Mouse (Mus musculus): Measurements from ENCODE around the gene Eml2. TPM values are rescaled to one million over a fixed set of nuclear protein-coding genes. Genes with fewer than 3 reads are reported as not detected.

Eml2 gene
- polyA plus RNA-seq, 1 experiment from 2014 or later, result 17.9 TPM

- ATAC-seq, result no peak
- H3K36me3 ChIP-seq (ENCODE audit: insufficient read depth, low read length), result peaks cover 13% of the 10 kb centered on the region; the same call in 1 of the 2 replicates
These were observed 39.4 kb upstream of the Eml2 start for GRCm38 (mm10) chr7:19136673-19137334.

GRCm38 (mm10) chr7:19137380-19137779 lies 38.8 kb upstream of the Eml2 start:
- Histone ChIP-seq H3K4me1 (ENCODE audit: insufficient read depth, low read depth, low read length) (no peaks in the 10 kb centered on the region), H3K9me3 (ENCODE audit: low read length) (no peaks in the 10 kb centered on the region), H3K27ac (ENCODE audit: low read length) (no peak overlapping the region), H3K27me3 (replicated peaks; ENCODE audit: insufficient read depth, low read length) (no peaks in the 10 kb centered on the region), H3K36me3 (ENCODE audit: insufficient read depth, low read length) (peaks cover 13% of the 10 kb centered on the region; the same call in 1 of the 2 replicates), H3K4me2 (replicated peaks; ENCODE audit: low read depth, low read length) (no peak overlapping the region), H3K4me3 (ENCODE audit: low read depth, low read length) (no peak overlapping the region), H3K9ac (replicated peaks; ENCODE audit: low read depth) (no peak overlapping the region)
- WGBS, result 56% methylated on average over 5 of the region's 5 CpGs
- DNase-seq (ENCODE audit: low spot score) (peak; percentile 37), ATAC-seq (no peak)
- no peak for TF ChIP-seq EP300 (IDR thresholded peaks at IDR 0.05)
- peak; percentile 61 for TF ChIP-seq CTCF (IDR thresholded peaks at IDR 0.05)

More at GRCm38 (mm10) chr7:19136673-19137334, 39.4 kb upstream of the Eml2 start:
- Histone ChIP-seq H3K27me3 (replicated peaks; ENCODE audit: insufficient read depth, low read length) (no peaks in the 10 kb centered on the region), H3K4me2 (replicated peaks; ENCODE audit: low read depth, low read length) (no peak overlapping the region), H3K4me1 (ENCODE audit: insufficient read depth, low read depth, low read length) (peaks cover 4% of the 10 kb centered on the region; the same call in 1 of the 2 replicates), H3K9me3 (ENCODE audit: low read length) (no peaks in the 10 kb centered on the region), H3K9ac (replicated peaks; ENCODE audit: low read depth) (no peak overlapping the region), H3K4me3 (ENCODE audit: low read depth, low read length) (no peak overlapping the region), H3K27ac (ENCODE audit: low read length) (no peak overlapping the region)
- DNase-seq (ENCODE audit: low spot score), result no peak
- WGBS, result 88% methylated on average over 38 of the region's 38 CpGs
- TF ChIP-seq CTCF (IDR thresholded peaks at IDR 0.05) (no peak), EP300 (IDR thresholded peaks at IDR 0.05) (no peak)

- H3K4me1 ChIP-seq (ENCODE audit: insufficient read depth, low read depth, low read length), result peaks cover 8% of the 10 kb centered on the region
- DNase-seq (ENCODE audit: low spot score), result no peak
- no peak for TF ChIP-seq EP300 (IDR thresholded peaks at IDR 0.05)
- no peak for TF ChIP-seq CTCF (IDR thresholded peaks at IDR 0.05)
- no peak overlapping the region for H3K4me2 ChIP-seq (replicated peaks; ENCODE audit: low read depth, low read length)
- WGBS, result 90% methylated on average over 10 of the region's 10 CpGs
- H3K36me3 ChIP-seq (ENCODE audit: insufficient read depth, low read length), result no peaks in the 10 kb centered on the region
- no peak overlapping the region for H3K9ac ChIP-seq (replicated peaks; ENCODE audit: low read depth)
- H3K27me3 ChIP-seq (replicated peaks; ENCODE audit: insufficient read depth, low read length), result no peaks in the 10 kb centered on the region
- H3K9me3 ChIP-seq (ENCODE audit: low read length), result no peaks in the 10 kb centered on the region
- ATAC-seq, result no peak
- no peak overlapping the region for H3K27ac ChIP-seq (ENCODE audit: low read length)
- no peak overlapping the region for H3K4me3 ChIP-seq (ENCODE audit: low read depth, low read length)
These were observed 29.4 kb upstream of the Eml2 start for GRCm38 (mm10) chr7:19146793-19147192.

GRCm38 (mm10) chr7:19147497-19148045 lies 28.6 kb upstream of the Eml2 start:
- DNase-seq (ENCODE audit: low spot score) (no peak), ATAC-seq (no peak)
- Histone ChIP-seq H3K27me3 (replicated peaks; ENCODE audit: insufficient read depth, low read length) (no peaks in the 10 kb centered on the region), H3K4me1 (ENCODE audit: insufficient read depth, low read depth, low read length) (peaks cover 8% of the 10 kb centered on the region), H3K9me3 (ENCODE audit: low read length) (no peaks in the 10 kb centered on the region), H3K9ac (replicated peaks; ENCODE audit: low read depth) (no peak overlapping the region), H3K4me3 (ENCODE audit: low read depth, low read length) (no peak overlapping the region), H3K27ac (ENCODE audit: low read length) (no peak overlapping the region), H3K36me3 (ENCODE audit: insufficient read depth, low read length) (no peaks in the 10 kb centered on the region), H3K4me2 (replicated peaks; ENCODE audit: low read depth, low read length) (no peak overlapping the region)
- no peak for TF ChIP-seq CTCF (IDR thresholded peaks at IDR 0.05)
- TF ChIP-seq EP300 (IDR thresholded peaks at IDR 0.05), result no peak
- WGBS, result 41% methylated on average over 6 of the region's 6 CpGs

- H3K4me3 ChIP-seq (ENCODE audit: low read depth, low read length), result peak overlapping the region; percentile 46
- 0 out of 2 replicates have a peak, but pooled peaks cover 6% of the 10 kb centered on the region for H3K36me3 ChIP-seq (ENCODE audit: insufficient read depth, low read length)
- no peaks in the 10 kb centered on the region for H3K27me3 ChIP-seq (replicated peaks; ENCODE audit: insufficient read depth, low read length)
- H3K27ac ChIP-seq (ENCODE audit: low read length), result peak overlapping the region; percentile 79
- TF ChIP-seq EP300 (IDR thresholded peaks at IDR 0.05) (no peak), CTCF (IDR thresholded peaks at IDR 0.05) (no peak)
- no peak for ATAC-seq
- WGBS, result 9% methylated on average over 20 of the region's 20 CpGs
- no peaks in the 10 kb centered on the region for H3K9me3 ChIP-seq (ENCODE audit: low read length)
- DNase-seq (ENCODE audit: low spot score), result no peak
- peak overlapping the region; percentile 56 for H3K4me2 ChIP-seq (replicated peaks; ENCODE audit: low read depth, low read length)
- peaks cover 8% of the 10 kb centered on the region for H3K4me1 ChIP-seq (ENCODE audit: insufficient read depth, low read depth, low read length)
- H3K9ac ChIP-seq (replicated peaks; ENCODE audit: low read depth), result peak overlapping the region; percentile 35
These were observed 27.9 kb upstream of the Eml2 start for GRCm38 (mm10) chr7:19148180-19148874.

- 0 out of 2 replicates have a peak, but pooled peaks have one; percentile 8 for TF ChIP-seq EP300 (IDR thresholded peaks at IDR 0.05)
- no peak; the same call in 1 of the 2 replicates for TF ChIP-seq CTCF (IDR thresholded peaks at IDR 0.05)
- H3K9ac ChIP-seq (replicated peaks; ENCODE audit: low read depth), result peak within 1 kb of the TSS; percentile 35
- peak; percentile 98 for ATAC-seq
- peak within 1 kb of the TSS; percentile 62 for H3K4me2 ChIP-seq (replicated peaks; ENCODE audit: low read depth, low read length)
- H3K4me3 ChIP-seq (ENCODE audit: low read depth, low read length), result peak within 1 kb of the TSS; percentile 46
- no peaks in the 10 kb centered on the region for H3K9me3 ChIP-seq (ENCODE audit: low read length)
- H3K4me1 ChIP-seq (ENCODE audit: insufficient read depth, low read depth, low read length), result peaks cover 8% of the 10 kb centered on the region
- under 1% methylated on average over 43 of the region's 43 CpGs for WGBS
- no peaks in the 10 kb centered on the region for H3K27me3 ChIP-seq (replicated peaks; ENCODE audit: insufficient read depth, low read length)
- H3K36me3 ChIP-seq (ENCODE audit: insufficient read depth, low read length), result 0 out of 2 replicates have a peak, but pooled peaks cover 13% of the 10 kb centered on the region
- peak within 1 kb of the TSS; percentile 79 for H3K27ac ChIP-seq (ENCODE audit: low read length)
- peak; percentile 100 for DNase-seq (ENCODE audit: low spot score)
These were observed 27.2 kb upstream of the Eml2 start, which contains the start of gene Qpctl for GRCm38 (mm10) chr7:19148875-19149541. Gene Qpctl (minus strand): TSS chr7:19149291.
